Mouse (Mus musculus): ENCODE measurements around the gene Mettl8. TPM values are rescaled to one million over a fixed set of nuclear protein-coding genes. Genes with fewer than 3 reads are reported as not detected.

Gene Mettl8
- polyA plus RNA-seq, 1 experiment: 21.1 TPM

DNA sequence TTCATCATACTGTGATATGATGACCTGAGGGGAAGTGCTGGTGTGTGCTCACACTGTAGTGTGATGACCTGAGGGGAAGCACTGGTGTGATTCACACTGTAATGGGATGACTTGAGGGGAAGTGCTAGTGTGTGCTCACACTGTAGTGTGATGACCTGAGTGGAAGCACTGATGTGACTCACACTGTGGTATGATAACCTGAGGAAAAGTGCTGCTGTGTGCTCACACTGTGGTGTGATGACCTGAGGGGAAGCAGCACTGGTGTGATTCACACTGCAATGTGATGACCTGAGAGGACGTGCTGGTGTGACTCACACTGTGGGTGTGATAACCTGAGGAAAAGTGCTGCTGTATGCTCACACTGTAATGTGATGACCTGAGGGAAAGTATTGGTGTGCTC is 52.9 kb downstream of the Mettl8 start:
- Histone ChIP-seq H3K9me3 (replicated peaks; ENCODE audit: control insufficient read depth, insufficient read depth, low read length, poor library complexity, severe bottlenecking) (no peaks in the 10 kb centered on the region), H3K27ac (ENCODE audit: insufficient read depth, low read length) (no peak overlapping the region), H3K27me3 (ENCODE audit: control insufficient read depth, insufficient read depth, low read length, poor library complexity, severe bottlenecking) (no peaks in the 10 kb centered on the region), H3K36me3 (ENCODE audit: control insufficient read depth, insufficient read depth, low read length, poor library complexity, severe bottlenecking) (no peaks in the 10 kb centered on the region), H3K4me1 (ENCODE audit: control insufficient read depth, insufficient read depth, low read length) (no peaks in the 10 kb centered on the region), H3K9ac (ENCODE audit: low read depth, poor library complexity, severe bottlenecking) (no peak overlapping the region), H3K4me3 (ENCODE audit: low read depth, low read length) (no peak overlapping the region)
- TF ChIP-seq POLR2A (IDR thresholded peaks at IDR 0.05; ENCODE audit: insufficient read depth, low read length) (no peak), CTCF (IDR thresholded peaks at IDR 0.05; ENCODE audit: low read depth, low read length) (no peak), EP300 (IDR thresholded peaks at IDR 0.05; ENCODE audit: insufficient read depth, low read depth, low read length) (no peak)

DNA sequence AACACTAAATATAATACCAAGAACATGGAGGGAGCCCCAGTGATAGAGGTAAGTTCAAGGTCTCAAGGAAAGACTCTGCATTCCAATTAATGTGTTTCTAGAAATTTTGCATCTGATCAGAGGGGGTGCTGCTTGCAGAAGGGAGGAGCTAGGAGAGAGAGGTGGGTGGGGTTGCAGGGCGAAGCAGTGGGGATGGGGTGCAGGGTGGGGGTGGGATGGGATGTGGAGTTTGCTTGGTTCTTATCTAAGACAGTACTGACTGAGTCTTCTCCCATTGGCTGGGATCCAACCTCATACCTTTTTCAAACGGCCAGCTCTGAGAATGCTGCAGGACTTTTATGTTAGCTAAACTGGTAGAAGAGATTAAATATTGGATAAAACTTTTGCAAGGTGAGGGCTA is 56.6 kb downstream of the Mettl8 start:
- TF ChIP-seq CTCF (IDR thresholded peaks at IDR 0.05; ENCODE audit: low read depth, low read length): no peak
- TF ChIP-seq POLR2A (IDR thresholded peaks at IDR 0.05; ENCODE audit: insufficient read depth, low read length): no peak
- TF ChIP-seq EP300 (IDR thresholded peaks at IDR 0.05; ENCODE audit: insufficient read depth, low read depth, low read length): no peak
- Histone ChIP-seq H3K9ac (ENCODE audit: low read depth, poor library complexity, severe bottlenecking) (no peak overlapping the region), H3K4me1 (ENCODE audit: control insufficient read depth, insufficient read depth, low read length) (no peaks in the 10 kb centered on the region), H3K27me3 (ENCODE audit: control insufficient read depth, insufficient read depth, low read length, poor library complexity, severe bottlenecking) (no peaks in the 10 kb centered on the region), H3K9me3 (replicated peaks; ENCODE audit: control insufficient read depth, insufficient read depth, low read length, poor library complexity, severe bottlenecking) (no peaks in the 10 kb centered on the region), H3K4me3 (ENCODE audit: low read depth, low read length) (no peak overlapping the region), H3K36me3 (ENCODE audit: control insufficient read depth, insufficient read depth, low read length, poor library complexity, severe bottlenecking) (no peaks in the 10 kb centered on the region), H3K27ac (ENCODE audit: insufficient read depth, low read length) (no peak overlapping the region)

DNA sequence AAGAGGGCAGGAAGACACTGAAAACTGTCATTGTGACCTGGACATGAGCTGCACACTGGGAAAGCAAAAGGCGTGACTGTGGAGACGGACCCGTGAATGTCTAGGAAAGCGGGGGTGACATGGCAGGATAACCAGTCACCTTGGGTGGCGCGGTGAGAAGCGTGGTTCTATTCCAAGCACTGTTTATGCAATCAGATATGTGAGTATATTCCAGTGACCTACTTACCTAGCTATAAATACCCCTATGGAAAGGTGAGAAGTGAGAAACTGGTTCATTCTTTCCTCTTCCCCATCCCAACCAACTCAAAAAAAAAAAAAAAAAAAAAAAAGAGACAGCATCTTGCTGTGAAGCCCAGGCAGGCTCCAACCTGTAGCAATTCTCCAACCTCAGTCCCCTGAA is 58.9 kb downstream of the Mettl8 start:
- no peaks in the 10 kb centered on the region for H3K9me3 ChIP-seq (replicated peaks; ENCODE audit: control insufficient read depth, insufficient read depth, low read length, poor library complexity, severe bottlenecking)
- no peaks in the 10 kb centered on the region for H3K27me3 ChIP-seq (ENCODE audit: control insufficient read depth, insufficient read depth, low read length, poor library complexity, severe bottlenecking)
- no peak overlapping the region for H3K4me3 ChIP-seq (ENCODE audit: low read depth, low read length)
- no peak overlapping the region for H3K27ac ChIP-seq (ENCODE audit: insufficient read depth, low read length)
- TF ChIP-seq POLR2A (IDR thresholded peaks at IDR 0.05; ENCODE audit: insufficient read depth, low read length) (no peak), EP300 (IDR thresholded peaks at IDR 0.05; ENCODE audit: insufficient read depth, low read depth, low read length) (no peak), CTCF (IDR thresholded peaks at IDR 0.05; ENCODE audit: low read depth, low read length) (no peak)
- no peaks in the 10 kb centered on the region for H3K4me1 ChIP-seq (ENCODE audit: control insufficient read depth, insufficient read depth, low read length)
- no peak overlapping the region for H3K9ac ChIP-seq (ENCODE audit: low read depth, poor library complexity, severe bottlenecking)
- H3K36me3 ChIP-seq (ENCODE audit: control insufficient read depth, insufficient read depth, low read length, poor library complexity, severe bottlenecking): no peaks in the 10 kb centered on the region

DNA sequence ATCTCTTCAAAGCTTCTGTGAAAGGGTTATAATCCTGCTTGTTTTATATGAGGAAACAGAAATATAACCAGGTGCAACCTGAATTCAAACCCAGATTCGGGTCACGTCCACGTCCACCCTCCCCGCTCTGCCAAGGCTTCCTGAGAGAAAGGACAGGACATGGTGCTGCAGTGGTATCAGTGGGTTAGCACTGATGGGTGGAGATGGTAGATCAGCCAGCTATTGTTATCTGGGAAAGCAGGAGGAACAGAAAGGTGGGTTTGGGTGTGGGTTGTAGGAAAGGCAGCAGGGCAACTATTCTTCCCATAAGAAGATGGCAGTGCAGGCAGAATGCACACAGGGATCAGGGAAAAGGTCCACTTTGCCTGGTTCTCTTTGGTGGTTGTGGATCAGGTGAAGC is 59.5 kb downstream of the Mettl8 start:
- TF ChIP-seq EP300 (IDR thresholded peaks at IDR 0.05; ENCODE audit: insufficient read depth, low read depth, low read length): no peak
- no peak for TF ChIP-seq CTCF (IDR thresholded peaks at IDR 0.05; ENCODE audit: low read depth, low read length)
- no peak for TF ChIP-seq POLR2A (IDR thresholded peaks at IDR 0.05; ENCODE audit: insufficient read depth, low read length)
- Histone ChIP-seq H3K27ac (ENCODE audit: insufficient read depth, low read length) (no peak overlapping the region), H3K36me3 (ENCODE audit: control insufficient read depth, insufficient read depth, low read length, poor library complexity, severe bottlenecking) (no peaks in the 10 kb centered on the region), H3K9me3 (replicated peaks; ENCODE audit: control insufficient read depth, insufficient read depth, low read length, poor library complexity, severe bottlenecking) (no peaks in the 10 kb centered on the region), H3K27me3 (ENCODE audit: control insufficient read depth, insufficient read depth, low read length, poor library complexity, severe bottlenecking) (no peaks in the 10 kb centered on the region), H3K4me1 (ENCODE audit: control insufficient read depth, insufficient read depth, low read length) (no peaks in the 10 kb centered on the region), H3K4me3 (ENCODE audit: low read depth, low read length) (no peak overlapping the region), H3K9ac (ENCODE audit: low read depth, poor library complexity, severe bottlenecking) (no peak overlapping the region)

DNA sequence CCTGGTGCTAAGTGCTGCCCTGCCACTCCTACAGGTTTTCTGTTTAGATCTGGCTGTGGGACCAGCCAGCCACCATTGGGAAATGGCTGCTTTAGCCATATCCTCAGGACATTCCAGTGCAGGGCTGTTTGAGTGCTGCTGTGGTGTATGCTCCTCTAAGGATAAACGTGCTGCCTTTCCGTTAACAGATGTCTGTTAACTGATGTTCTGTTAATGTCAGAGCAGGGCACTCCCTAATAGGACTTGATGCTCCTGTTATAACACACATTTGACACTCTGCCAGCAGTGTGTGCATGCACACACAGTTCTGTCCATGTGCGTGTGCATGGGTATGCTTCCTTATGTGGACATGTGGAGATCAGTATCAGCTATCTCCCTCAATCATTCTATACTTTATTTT is 61.6 kb downstream of the Mettl8 start:
- no peak overlapping the region for H3K9ac ChIP-seq (ENCODE audit: low read depth, poor library complexity, severe bottlenecking)
- no peak overlapping the region for H3K27ac ChIP-seq (ENCODE audit: insufficient read depth, low read length)
- H3K27me3 ChIP-seq (ENCODE audit: control insufficient read depth, insufficient read depth, low read length, poor library complexity, severe bottlenecking): no peaks in the 10 kb centered on the region
- no peaks in the 10 kb centered on the region for H3K4me1 ChIP-seq (ENCODE audit: control insufficient read depth, insufficient read depth, low read length)
- TF ChIP-seq CTCF (IDR thresholded peaks at IDR 0.05; ENCODE audit: low read depth, low read length): no peak
- no peaks in the 10 kb centered on the region for H3K9me3 ChIP-seq (replicated peaks; ENCODE audit: control insufficient read depth, insufficient read depth, low read length, poor library complexity, severe bottlenecking)
- H3K4me3 ChIP-seq (ENCODE audit: low read depth, low read length): no peak overlapping the region
- no peaks in the 10 kb centered on the region for H3K36me3 ChIP-seq (ENCODE audit: control insufficient read depth, insufficient read depth, low read length, poor library complexity, severe bottlenecking)

DNA sequence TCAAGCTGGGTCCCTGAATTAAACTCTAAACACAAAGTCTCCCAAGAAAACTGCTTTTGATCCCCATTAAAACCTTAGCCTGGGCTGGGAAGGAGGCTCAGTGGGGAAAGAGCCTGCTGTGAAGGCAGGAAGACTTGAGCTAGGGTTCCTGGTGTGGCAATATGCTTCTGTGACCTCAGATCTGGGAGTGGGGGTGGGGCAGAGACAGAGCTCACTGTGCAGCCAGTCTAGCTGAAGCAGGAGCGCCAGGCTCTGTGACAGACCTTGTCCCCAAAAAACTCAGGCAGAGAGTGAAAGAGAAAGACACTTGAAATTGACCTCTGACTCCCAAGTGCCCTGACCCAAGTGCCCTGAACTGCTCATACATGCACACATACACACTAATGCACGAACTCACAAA is 62.7 kb downstream of the Mettl8 start:
- Histone ChIP-seq H3K4me3 (ENCODE audit: low read depth, low read length) (no peak overlapping the region), H3K9ac (ENCODE audit: low read depth, poor library complexity, severe bottlenecking) (no peak overlapping the region), H3K9me3 (replicated peaks; ENCODE audit: control insufficient read depth, insufficient read depth, low read length, poor library complexity, severe bottlenecking) (no peaks in the 10 kb centered on the region), H3K36me3 (ENCODE audit: control insufficient read depth, insufficient read depth, low read length, poor library complexity, severe bottlenecking) (no peaks in the 10 kb centered on the region), H3K27ac (ENCODE audit: insufficient read depth, low read length) (no peak overlapping the region), H3K4me1 (ENCODE audit: control insufficient read depth, insufficient read depth, low read length) (no peaks in the 10 kb centered on the region), H3K27me3 (ENCODE audit: control insufficient read depth, insufficient read depth, low read length, poor library complexity, severe bottlenecking) (no peaks in the 10 kb centered on the region)
- no peak for TF ChIP-seq POLR2A (IDR thresholded peaks at IDR 0.05; ENCODE audit: insufficient read depth, low read length)
- no peak for TF ChIP-seq CTCF (IDR thresholded peaks at IDR 0.05; ENCODE audit: low read depth, low read length)

Measured in ES-Bruce4 (cell line).